Mouse (Mus musculus): ENCODE measurements at regions not wholly inside any gene's neighbourhood (a gene's known extent, or its start where the extent isn't known, plus 50 kb on each side); places are given as distances from the start of the nearest gene placed in this dataset.
A peak's percentile ranks its signal among the peaks of the same experiment; 100 is the strongest.

DNA sequence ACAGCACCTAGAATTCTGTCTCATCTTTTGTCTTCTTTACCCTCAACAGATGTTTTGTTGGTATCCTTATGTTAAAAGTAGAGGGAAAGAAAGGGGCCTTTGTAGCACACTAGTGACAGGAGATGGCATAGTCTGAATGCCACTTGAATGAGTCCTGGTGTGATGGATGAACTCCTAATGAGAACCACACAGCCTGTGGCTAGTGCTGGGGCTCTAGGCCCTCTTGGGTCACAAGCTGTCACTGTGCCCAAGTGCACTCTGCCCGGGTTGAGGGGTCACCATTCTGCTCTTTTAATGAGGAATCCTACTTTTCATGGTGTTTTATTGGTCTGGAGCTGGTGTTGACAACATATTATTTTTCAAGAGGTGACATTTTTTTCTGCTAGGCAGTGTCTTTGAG lies 355.0 kb upstream of the Nrp1 start:
- H3K9me3 ChIP-seq (ENCODE audit: control insufficient read depth, low read length) = no peaks in the 10 kb centered on the region
- no peak for DNase-seq (ENCODE audit: low spot score)
- no peaks in the 10 kb centered on the region for H3K27me3 ChIP-seq (replicated peaks; ENCODE audit: control insufficient read depth, insufficient read depth, low read length)

DNA sequence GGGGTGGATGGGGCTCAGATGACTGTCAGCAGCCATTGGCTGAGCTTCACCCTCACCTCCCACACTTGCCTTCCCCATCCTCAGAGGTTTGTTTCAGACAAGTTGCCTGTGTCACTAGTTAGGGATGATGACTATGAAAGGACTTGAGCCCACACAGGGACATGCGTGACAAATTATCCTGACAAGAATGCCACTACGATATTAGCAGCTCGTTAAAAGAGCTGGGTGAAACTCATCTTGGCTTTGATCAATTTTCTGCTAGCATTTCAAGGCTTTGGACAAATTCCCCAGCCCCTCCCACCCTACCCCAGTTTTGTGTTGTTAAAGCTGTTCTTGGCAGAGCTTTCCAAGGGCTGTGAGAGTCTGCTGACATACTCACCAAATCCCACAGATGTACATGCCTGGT lies 354.5 kb upstream of the Nrp1 start:
- Histone ChIP-seq H3K9me3 (ENCODE audit: control insufficient read depth, low read length) (no peaks in the 10 kb centered on the region), H3K4me1 (ENCODE audit: control insufficient read depth, insufficient read depth, low read length) (0 out of 2 replicates have a peak, but pooled peaks cover 11% of the 10 kb centered on the region), H3K27ac (replicated peaks; ENCODE audit: low read depth, low read length) (no peak overlapping the region), H3K36me3 (ENCODE audit: control insufficient read depth, insufficient read depth, low read length) (no peaks in the 10 kb centered on the region), H3K4me2 (ENCODE audit: low read depth, low read length) (no peak overlapping the region), H3K4me3 (ENCODE audit: low read depth, low read length) (no peak overlapping the region), H3K9ac (ENCODE audit: low read depth, low read length) (no peak overlapping the region), H3K27me3 (replicated peaks; ENCODE audit: control insufficient read depth, insufficient read depth, low read length) (no peaks in the 10 kb centered on the region)
- WGBS = 22% methylated on average over 3 of the region's 3 CpGs
- DNase-seq (ENCODE audit: low spot score) (peak; percentile 85), ATAC-seq (ENCODE audit: low read depth) (0 out of 2 replicates have a peak, but pooled peaks have one; percentile 47)

More for the DNA sequence above, 355.0 kb upstream of the Nrp1 start:
- WGBS = 31% methylated on average over 1 of the region's 1 CpGs
- no peak overlapping the region for H3K9ac ChIP-seq (ENCODE audit: low read depth, low read length)
- no peak for ATAC-seq (ENCODE audit: low read depth)
- H3K4me1 ChIP-seq (ENCODE audit: control insufficient read depth, insufficient read depth, low read length) = 0 out of 2 replicates have a peak, but pooled peaks cover 11% of the 10 kb centered on the region
- H3K36me3 ChIP-seq (ENCODE audit: control insufficient read depth, insufficient read depth, low read length) = no peaks in the 10 kb centered on the region
- H3K27ac ChIP-seq (replicated peaks; ENCODE audit: low read depth, low read length) = no peak overlapping the region
- no peak overlapping the region for H3K4me3 ChIP-seq (ENCODE audit: low read depth, low read length)
- H3K4me2 ChIP-seq (ENCODE audit: low read depth, low read length) = no peak overlapping the region

DNA sequence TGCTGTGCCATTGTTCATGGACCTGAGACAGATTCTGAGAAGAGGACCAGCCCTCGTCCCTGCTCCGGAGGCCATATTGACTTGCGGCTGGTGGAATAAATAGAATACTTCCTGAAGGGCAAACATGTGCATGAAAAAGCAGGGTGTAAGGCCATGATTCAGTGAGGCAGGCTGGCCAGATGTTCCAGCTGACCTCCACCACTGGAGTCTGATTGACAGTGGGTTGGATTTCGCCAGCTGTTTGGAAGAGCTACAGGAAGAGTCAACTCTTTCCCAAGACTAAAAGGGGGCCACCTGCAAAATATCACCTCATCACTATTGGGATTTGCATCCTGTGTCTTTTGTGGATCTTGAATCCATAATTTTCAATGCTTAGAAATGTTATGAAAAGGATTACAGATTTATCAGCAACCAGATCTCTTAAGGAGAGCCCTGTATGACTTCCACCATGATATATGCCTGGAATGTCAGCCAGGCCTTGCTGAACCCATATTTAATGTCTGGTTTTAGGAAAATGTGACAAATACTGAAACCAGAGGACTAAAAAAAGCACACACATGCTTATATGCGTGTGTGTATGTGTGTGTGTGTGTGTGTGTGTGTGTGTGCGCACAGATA lies 348.9 kb upstream of the Nrp1 start:
- peak; percentile 48 for DNase-seq (ENCODE audit: low spot score)
- Histone ChIP-seq H3K27ac (replicated peaks; ENCODE audit: low read depth, low read length) (no peak overlapping the region; the same call in 1 of the 2 replicates), H3K4me1 (ENCODE audit: control insufficient read depth, insufficient read depth, low read length) (0 out of 2 replicates have a peak, but pooled peaks cover 3% of the 10 kb centered on the region), H3K27me3 (replicated peaks; ENCODE audit: control insufficient read depth, insufficient read depth, low read length) (no peaks in the 10 kb centered on the region), H3K4me3 (ENCODE audit: low read depth, low read length) (no peak overlapping the region), H3K4me2 (ENCODE audit: low read depth, low read length) (no peak overlapping the region), H3K36me3 (ENCODE audit: control insufficient read depth, insufficient read depth, low read length) (no peaks in the 10 kb centered on the region), H3K9me3 (ENCODE audit: control insufficient read depth, low read length) (no peaks in the 10 kb centered on the region), H3K9ac (ENCODE audit: low read depth, low read length) (no peak overlapping the region)
- no peak for ATAC-seq (ENCODE audit: low read depth)
- 68% methylated on average over 6 of the region's 6 CpGs for WGBS

DNA sequence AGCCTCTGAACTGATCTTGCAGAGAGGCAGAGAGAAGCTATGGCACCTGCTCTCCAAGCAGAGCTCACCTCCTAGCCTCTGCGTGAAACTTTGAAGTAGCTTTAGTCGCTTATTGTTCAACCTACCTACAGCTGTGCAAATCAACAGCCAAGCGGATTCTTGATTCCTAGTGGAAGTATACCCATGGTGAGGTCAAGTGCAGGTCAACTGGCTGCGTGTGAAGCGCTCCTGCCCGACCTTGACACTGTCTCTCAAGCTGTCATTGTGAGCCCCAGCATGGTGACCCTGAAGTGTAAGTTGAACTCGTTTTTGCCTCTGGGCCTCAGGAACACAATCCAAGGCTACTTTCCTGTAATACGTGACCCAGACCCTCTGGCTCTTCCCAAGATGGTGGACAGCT lies 341.2 kb upstream of the Nrp1 start:
- Histone ChIP-seq H3K27ac (replicated peaks; ENCODE audit: low read depth, low read length) (no peak overlapping the region), H3K27me3 (replicated peaks; ENCODE audit: control insufficient read depth, insufficient read depth, low read length) (no peaks in the 10 kb centered on the region), H3K4me2 (ENCODE audit: low read depth, low read length) (no peak overlapping the region), H3K36me3 (ENCODE audit: control insufficient read depth, insufficient read depth, low read length) (no peaks in the 10 kb centered on the region), H3K4me1 (ENCODE audit: control insufficient read depth, insufficient read depth, low read length) (no peaks in the 10 kb centered on the region), H3K9me3 (ENCODE audit: control insufficient read depth, low read length) (no peaks in the 10 kb centered on the region), H3K9ac (ENCODE audit: low read depth, low read length) (no peak overlapping the region), H3K4me3 (ENCODE audit: low read depth, low read length) (no peak overlapping the region)
- WGBS = 53% methylated on average over 8 of the region's 8 CpGs
- DNase-seq (ENCODE audit: low spot score) (no peak), ATAC-seq (ENCODE audit: low read depth) (no peak)

DNA sequence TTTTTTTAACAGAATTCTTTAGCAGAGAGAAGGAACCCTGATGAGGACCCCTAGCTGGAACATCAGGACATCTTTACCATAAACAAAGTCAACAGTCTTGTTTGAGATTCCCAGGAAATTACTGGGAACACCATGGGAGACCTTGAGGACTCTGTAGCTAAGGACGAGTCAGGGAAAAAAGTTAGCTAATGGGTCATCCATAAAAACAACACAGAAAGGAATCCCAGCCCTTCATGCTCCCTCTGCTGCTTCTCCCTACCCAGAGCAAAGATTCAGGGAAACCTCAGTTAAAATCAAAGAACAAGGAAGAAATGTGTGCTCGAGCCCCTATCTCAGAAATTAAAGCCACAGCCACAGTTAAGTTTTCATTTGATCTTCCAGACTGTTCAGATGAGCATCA lies 334.7 kb upstream of the Nrp1 start:
- Histone ChIP-seq H3K36me3 (ENCODE audit: control insufficient read depth, insufficient read depth, low read length) (no peaks in the 10 kb centered on the region), H3K9ac (ENCODE audit: low read depth, low read length) (no peak overlapping the region), H3K9me3 (ENCODE audit: control insufficient read depth, low read length) (no peaks in the 10 kb centered on the region), H3K27ac (replicated peaks; ENCODE audit: low read depth, low read length) (no peak overlapping the region), H3K27me3 (replicated peaks; ENCODE audit: control insufficient read depth, insufficient read depth, low read length) (no peaks in the 10 kb centered on the region), H3K4me1 (ENCODE audit: control insufficient read depth, insufficient read depth, low read length) (peaks cover 19% of the 10 kb centered on the region), H3K4me3 (ENCODE audit: low read depth, low read length) (no peak overlapping the region), H3K4me2 (ENCODE audit: low read depth, low read length) (no peak overlapping the region)
- ATAC-seq (ENCODE audit: low read depth) (no peak), DNase-seq (ENCODE audit: low spot score) (no peak)
- WGBS = 56% methylated on average over 2 of the region's 2 CpGs

DNA sequence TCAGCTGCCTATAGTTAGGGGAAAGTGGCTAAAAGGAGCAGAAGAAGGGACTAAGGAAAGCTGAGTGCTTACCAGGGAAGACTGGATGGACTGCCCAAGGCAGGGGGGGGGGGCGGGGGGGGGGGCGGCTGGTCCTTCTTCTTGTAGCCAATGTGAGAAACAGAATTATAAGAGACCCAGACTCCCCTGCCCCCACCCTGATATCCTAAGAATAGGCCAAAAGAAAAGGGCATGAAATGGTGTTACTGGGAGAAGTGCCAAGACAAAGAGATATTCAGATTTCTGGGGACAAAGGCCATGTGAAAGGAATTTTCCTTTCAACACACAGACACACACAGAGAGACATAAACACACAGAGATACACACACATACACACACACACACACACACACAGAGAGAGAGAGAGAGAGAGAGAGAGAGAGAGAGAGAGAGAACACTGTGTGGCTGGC lies 333.6 kb upstream of the Nrp1 start:
- WGBS = 20% methylated on average over 1 of the region's 2 CpGs
- DNase-seq (ENCODE audit: low spot score) = peak; percentile 77
- no peak; the same call in none of the 2 replicates for ATAC-seq (ENCODE audit: low read depth)

DNA sequence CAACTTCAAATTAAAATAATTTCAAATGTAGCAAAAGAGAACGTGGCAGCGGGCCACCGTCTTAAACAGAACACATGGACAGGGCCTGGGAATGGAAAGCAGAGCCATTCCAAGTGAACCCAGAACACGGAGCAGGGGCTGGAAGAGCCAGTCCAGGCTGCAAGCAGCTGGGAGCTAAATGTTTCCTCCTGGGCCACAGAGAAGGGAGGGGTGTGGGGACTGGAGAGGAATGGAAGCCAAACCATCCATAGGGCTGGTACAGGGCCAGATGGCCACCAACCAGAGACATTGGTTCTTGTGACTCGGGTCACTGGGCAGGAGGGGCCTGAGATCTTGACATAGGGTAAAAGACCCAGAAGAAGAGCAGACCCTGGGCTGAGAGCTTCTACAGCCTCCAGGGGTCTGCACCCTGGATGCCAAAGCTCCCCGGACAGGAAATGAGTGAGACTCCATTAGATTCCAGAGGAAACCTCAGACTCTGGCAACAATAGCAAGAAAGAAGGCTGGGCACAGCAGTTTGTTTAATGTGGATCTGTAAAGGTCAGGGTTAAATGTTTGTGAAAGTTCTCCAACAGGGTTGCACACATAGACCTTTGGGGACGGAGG lies 333.1 kb upstream of the Nrp1 start:
- Histone ChIP-seq H3K9ac (ENCODE audit: low read depth, low read length) (no peak overlapping the region), H3K4me1 (ENCODE audit: control insufficient read depth, insufficient read depth, low read length) (peaks cover 21% of the 10 kb centered on the region)
- WGBS = 22% methylated on average over 7 of the region's 7 CpGs

More for the DNA sequence above, 333.6 kb upstream of the Nrp1 start:
- Histone ChIP-seq H3K27me3 (replicated peaks; ENCODE audit: control insufficient read depth, insufficient read depth, low read length) (no peaks in the 10 kb centered on the region), H3K4me1 (ENCODE audit: control insufficient read depth, insufficient read depth, low read length) (peaks cover 19% of the 10 kb centered on the region), H3K9me3 (ENCODE audit: control insufficient read depth, low read length) (no peaks in the 10 kb centered on the region), H3K9ac (ENCODE audit: low read depth, low read length) (no peak overlapping the region), H3K27ac (replicated peaks; ENCODE audit: low read depth, low read length) (peak overlapping the region; percentile 55; the same call in 1 of the 2 replicates), H3K36me3 (ENCODE audit: control insufficient read depth, insufficient read depth, low read length) (no peaks in the 10 kb centered on the region), H3K4me2 (ENCODE audit: low read depth, low read length) (no peak overlapping the region), H3K4me3 (ENCODE audit: low read depth, low read length) (no peak overlapping the region)

DNA sequence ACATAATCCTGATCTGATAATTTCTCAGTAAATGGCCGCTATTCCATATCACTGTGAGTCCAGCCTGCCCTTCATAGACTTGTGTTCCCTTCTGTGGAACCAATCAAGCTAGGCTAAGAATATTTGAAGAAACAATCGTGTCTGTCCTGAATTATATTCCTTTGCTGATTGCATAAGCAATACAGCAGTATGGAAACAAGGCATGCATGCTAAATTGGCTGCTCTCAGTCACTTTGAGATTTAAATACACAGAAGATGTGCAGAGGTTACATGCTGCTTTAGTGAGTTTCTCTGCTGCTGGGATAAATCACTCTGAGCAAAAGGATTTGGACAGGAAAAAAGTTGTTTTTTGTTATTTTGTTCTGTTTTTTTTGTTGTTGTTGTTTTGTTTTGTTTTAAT lies 331.4 kb upstream of the Nrp1 start:
- 0 out of 2 replicates have a peak overlapping the region, but pooled peaks have one; percentile 36 for H3K27ac ChIP-seq (replicated peaks; ENCODE audit: low read depth, low read length)
- H3K9ac ChIP-seq (ENCODE audit: low read depth, low read length) = no peak overlapping the region
- no peak for ATAC-seq (ENCODE audit: low read depth)

More for the DNA sequence above, 333.1 kb upstream of the Nrp1 start:
- no peaks in the 10 kb centered on the region for H3K36me3 ChIP-seq (ENCODE audit: control insufficient read depth, insufficient read depth, low read length)
- peak overlapping the region; percentile 55 for H3K27ac ChIP-seq (replicated peaks; ENCODE audit: low read depth, low read length)
- DNase-seq (ENCODE audit: low spot score) (peak; percentile 95), ATAC-seq (ENCODE audit: low read depth) (peak; percentile 94)
- H3K4me2 ChIP-seq (ENCODE audit: low read depth, low read length) = no peak overlapping the region
- no peak overlapping the region for H3K4me3 ChIP-seq (ENCODE audit: low read depth, low read length)
- H3K27me3 ChIP-seq (replicated peaks; ENCODE audit: control insufficient read depth, insufficient read depth, low read length) = no peaks in the 10 kb centered on the region
- no peaks in the 10 kb centered on the region for H3K9me3 ChIP-seq (ENCODE audit: control insufficient read depth, low read length)

More for the DNA sequence above, 331.4 kb upstream of the Nrp1 start:
- Histone ChIP-seq H3K4me2 (ENCODE audit: low read depth, low read length) (no peak overlapping the region), H3K36me3 (ENCODE audit: control insufficient read depth, insufficient read depth, low read length) (no peaks in the 10 kb centered on the region), H3K4me3 (ENCODE audit: low read depth, low read length) (no peak overlapping the region), H3K27me3 (replicated peaks; ENCODE audit: control insufficient read depth, insufficient read depth, low read length) (no peaks in the 10 kb centered on the region), H3K4me1 (ENCODE audit: control insufficient read depth, insufficient read depth, low read length) (peaks cover 25% of the 10 kb centered on the region), H3K9me3 (ENCODE audit: control insufficient read depth, low read length) (no peaks in the 10 kb centered on the region)
- WGBS = 61% methylated on average over 2 of the region's 2 CpGs
- peak; percentile 71 for DNase-seq (ENCODE audit: low spot score)
